Mouse (Mus musculus): ENCODE measurements around the gene Ppp1r13b.

Gene Ppp1r13b

GRCm38 (mm10) chr12:111829447-111829846 lies 78.5 kb downstream of the Ppp1r13b start:
- no peak for DNase-seq (ENCODE audit: low spot score in 2 of 2)

- DNase-seq (ENCODE audit: low spot score in 2 of 2), result no peak
Measured at GRCm38 (mm10) chr12:111827556-111827955, 80.4 kb downstream of the Ppp1r13b start.

GRCm38 (mm10) chr12:111821931-111822330 lies 86.0 kb downstream of the Ppp1r13b start:
- no peak for DNase-seq (ENCODE audit: low spot score in 2 of 2)

GRCm38 (mm10) chr12:111820708-111821107 lies 87.2 kb downstream of the Ppp1r13b start:
- DNase-seq (ENCODE audit: low spot score in 2 of 2), result no peak

- DNase-seq (ENCODE audit: low spot score in 2 of 2), result no peak
Measured at GRCm38 (mm10) chr12:111819936-111820335, 88.0 kb downstream of the Ppp1r13b start.

GRCm38 (mm10) chr12:111817991-111818390 lies 89.9 kb downstream of the Ppp1r13b start:
- DNase-seq (ENCODE audit: low spot score in 2 of 2), result no peak

GRCm38 (mm10) chr12:111816967-111817366 lies 90.9 kb downstream of the Ppp1r13b start:
- no peak for DNase-seq (ENCODE audit: low spot score in 2 of 2)

GRCm38 (mm10) chr12:111816528-111816927 lies 91.4 kb downstream of the Ppp1r13b start:
- peak; percentile 73 to 80 for DNase-seq (ENCODE audit: low spot score in 2 of 2)

- no peak for DNase-seq (ENCODE audit: low spot score in 2 of 2)
Measured at GRCm38 (mm10) chr12:111814769-111815762, 92.8 kb downstream of the Ppp1r13b start.

- peak; percentile 98 to 99 for DNase-seq (ENCODE audit: low spot score in 2 of 2)
Measured at GRCm38 (mm10) chr12:111813766-111814617, 93.9 kb downstream of the Ppp1r13b start, which contains the start of the genes Xrcc3 and Zfyve21. Gene Xrcc3, minus strand, starts transcription at chr12:111813873. Gene Zfyve21, plus strand, starts transcription at chr12:111814170.

- DNase-seq (ENCODE audit: low spot score in 2 of 2), result no peak
Measured at GRCm38 (mm10) chr12:111813111-111813765, 94.7 kb downstream of the Ppp1r13b start.

GRCm38 (mm10) chr12:111812611-111813010 lies 95.3 kb downstream of the Ppp1r13b start:
- no peak for DNase-seq (ENCODE audit: low spot score in 2 of 2)

GRCm38 (mm10) chr12:111812075-111812474 lies 95.8 kb downstream of the Ppp1r13b start:
- DNase-seq (ENCODE audit: low spot score in 2 of 2), result no peak

GRCm38 (mm10) chr12:111809762-111810161 lies 98.1 kb downstream of the Ppp1r13b start:
- peak in 1 of 2 experiments; percentile 41 for DNase-seq (ENCODE audit: low spot score in 2 of 2)

- DNase-seq (ENCODE audit: low spot score in 2 of 2), result no peak
Measured at GRCm38 (mm10) chr12:111808775-111809174, 99.1 kb downstream of the Ppp1r13b start.

- no peak for DNase-seq (ENCODE audit: low spot score in 2 of 2)
Measured at GRCm38 (mm10) chr12:111803538-111803937, 104.4 kb downstream of the Ppp1r13b start.

GRCm38 (mm10) chr12:111800459-111801183 lies 107.3 kb downstream of the Ppp1r13b start:
- DNase-seq (ENCODE audit: low spot score in 2 of 2), result no peak

GRCm38 (mm10) chr12:111798493-111798892 lies 109.4 kb downstream of the Ppp1r13b start:
- no peak for DNase-seq (ENCODE audit: low spot score in 2 of 2)

GRCm38 (mm10) chr12:111797251-111797650 lies 110.7 kb downstream of the Ppp1r13b start:
- DNase-seq (ENCODE audit: low spot score in 2 of 2), result no peak

- DNase-seq (ENCODE audit: low spot score in 2 of 2), result no peak
Measured at GRCm38 (mm10) chr12:111795180-111795895, 112.6 kb downstream of the Ppp1r13b start.
